Mouse (Mus musculus): Measurements from ENCODE around the gene Myo1e. TPM values are rescaled to one million over a fixed set of nuclear protein-coding genes. Genes with fewer than 3 reads are reported as not detected.

Gene Myo1e
- polyA plus RNA-seq, 1 experiment from 2014 or later: 24.6 TPM

GRCm38 (mm10) chr9:70371638-70372037 is 164.5 kb downstream of the Myo1e start:
- Histone ChIP-seq H3K4me3 (replicated peaks) (no peak overlapping the region), H3K9me3 (no peaks in the 10 kb centered on the region), H3K4me1 (replicated peaks) (no peaks in the 10 kb centered on the region), H3K27ac (no peak overlapping the region), H3K27me3 (no peaks in the 10 kb centered on the region), H3K36me3 (peaks cover 60% of the 10 kb centered on the region), H3K4me2 (no peak overlapping the region), H3K9ac (replicated peaks) (no peak overlapping the region)
- no peak for ATAC-seq (ENCODE audit: insufficient number of reproducible peaks, insufficient read depth, low FRiP score, low TSS enrichment, low read depth)
- WGBS: 71% methylated on average over 5 of the region's 5 CpGs

- Histone ChIP-seq H3K9ac (replicated peaks) (no peak overlapping the region), H3K27ac (no peak overlapping the region), H3K4me1 (replicated peaks) (no peaks in the 10 kb centered on the region), H3K4me3 (replicated peaks) (no peak overlapping the region), H3K36me3 (peaks cover 61% of the 10 kb centered on the region), H3K4me2 (no peak overlapping the region), H3K9me3 (no peaks in the 10 kb centered on the region), H3K27me3 (no peaks in the 10 kb centered on the region)
- 52% methylated on average over 7 of the region's 7 CpGs for WGBS
- no peak for ATAC-seq (ENCODE audit: insufficient number of reproducible peaks, insufficient read depth, low FRiP score, low TSS enrichment, low read depth)
Measured at GRCm38 (mm10) chr9:70379502-70380467, 172.6 kb downstream of the Myo1e start.

GRCm38 (mm10) chr9:70382091-70382490 is 174.9 kb downstream of the Myo1e start:
- 86% methylated on average over 12 of the region's 12 CpGs for WGBS
- Histone ChIP-seq H3K4me1 (replicated peaks) (no peaks in the 10 kb centered on the region), H3K9me3 (no peaks in the 10 kb centered on the region), H3K36me3 (peaks cover 53% of the 10 kb centered on the region), H3K27me3 (no peaks in the 10 kb centered on the region), H3K4me3 (replicated peaks) (no peak overlapping the region), H3K4me2 (no peak overlapping the region), H3K9ac (replicated peaks) (no peak overlapping the region), H3K27ac (no peak overlapping the region)
- no peak for ATAC-seq (ENCODE audit: insufficient number of reproducible peaks, insufficient read depth, low FRiP score, low TSS enrichment, low read depth)

GRCm38 (mm10) chr9:70383750-70384149 is 176.6 kb downstream of the Myo1e start:
- no peak for ATAC-seq (ENCODE audit: insufficient number of reproducible peaks, insufficient read depth, low FRiP score, low TSS enrichment, low read depth)
- no peaks in the 10 kb centered on the region for H3K9me3 ChIP-seq
- no peak overlapping the region for H3K4me2 ChIP-seq
- no peak overlapping the region for H3K27ac ChIP-seq
- H3K4me3 ChIP-seq (replicated peaks): no peak overlapping the region
- peaks cover 38% of the 10 kb centered on the region for H3K36me3 ChIP-seq
- H3K4me1 ChIP-seq (replicated peaks): no peaks in the 10 kb centered on the region
- no peaks in the 10 kb centered on the region for H3K27me3 ChIP-seq
- WGBS: 64% methylated on average over 10 of the region's 10 CpGs
- no peak overlapping the region for H3K9ac ChIP-seq (replicated peaks)

GRCm38 (mm10) chr9:70384494-70384893 is 177.3 kb downstream of the Myo1e start:
- H3K4me2 ChIP-seq: no peak overlapping the region
- no peaks in the 10 kb centered on the region for H3K9me3 ChIP-seq
- no peak overlapping the region for H3K9ac ChIP-seq (replicated peaks)
- peaks cover 36% of the 10 kb centered on the region for H3K36me3 ChIP-seq
- H3K4me1 ChIP-seq (replicated peaks): no peaks in the 10 kb centered on the region
- no peak overlapping the region for H3K4me3 ChIP-seq (replicated peaks)
- WGBS: 97% methylated on average over 4 of the region's 4 CpGs
- no peak for ATAC-seq (ENCODE audit: insufficient number of reproducible peaks, insufficient read depth, low FRiP score, low TSS enrichment, low read depth)
- no peaks in the 10 kb centered on the region for H3K27me3 ChIP-seq
- H3K27ac ChIP-seq: no peak overlapping the region

- Histone ChIP-seq H3K4me3 (replicated peaks) (no peak overlapping the region), H3K4me1 (replicated peaks) (no peaks in the 10 kb centered on the region), H3K9ac (replicated peaks) (no peak overlapping the region), H3K27me3 (no peaks in the 10 kb centered on the region), H3K4me2 (no peak overlapping the region), H3K9me3 (no peaks in the 10 kb centered on the region), H3K36me3 (peaks cover 36% of the 10 kb centered on the region), H3K27ac (no peak overlapping the region)
- ATAC-seq (ENCODE audit: insufficient number of reproducible peaks, insufficient read depth, low FRiP score, low TSS enrichment, low read depth): no peak
- whole genome bisulfite sequencing: 87% methylated on average over 18 of the region's 18 CpGs
Measured at GRCm38 (mm10) chr9:70384958-70385728, 178.0 kb downstream of the Myo1e start.

- Histone ChIP-seq H3K36me3 (peaks cover 31% of the 10 kb centered on the region), H3K27ac (no peak overlapping the region), H3K4me3 (replicated peaks) (no peak overlapping the region), H3K27me3 (no peaks in the 10 kb centered on the region), H3K4me2 (no peak overlapping the region), H3K9me3 (no peaks in the 10 kb centered on the region), H3K4me1 (replicated peaks) (0 out of 2 replicates have a peak, but pooled peaks cover 3% of the 10 kb centered on the region), H3K9ac (replicated peaks) (no peak overlapping the region)
- whole genome bisulfite sequencing: 95% methylated on average over 4 of the region's 4 CpGs
- no peak for ATAC-seq (ENCODE audit: insufficient number of reproducible peaks, insufficient read depth, low FRiP score, low TSS enrichment, low read depth)
Measured at GRCm38 (mm10) chr9:70387410-70388119, 180.4 kb downstream of the Myo1e start.

GRCm38 (mm10) chr9:70389548-70389947 is 182.4 kb downstream of the Myo1e start:
- 92% methylated on average over 3 of the region's 3 CpGs for whole genome bisulfite sequencing
- Histone ChIP-seq H3K9ac (replicated peaks) (no peak overlapping the region), H3K27ac (no peak overlapping the region), H3K9me3 (no peaks in the 10 kb centered on the region), H3K4me3 (replicated peaks) (no peak overlapping the region), H3K4me2 (no peak overlapping the region), H3K4me1 (replicated peaks) (0 out of 2 replicates have a peak, but pooled peaks cover 3% of the 10 kb centered on the region), H3K27me3 (no peaks in the 10 kb centered on the region), H3K36me3 (peaks cover 17% of the 10 kb centered on the region)
- no peak for ATAC-seq (ENCODE audit: insufficient number of reproducible peaks, insufficient read depth, low FRiP score, low TSS enrichment, low read depth)

GRCm38 (mm10) chr9:70391042-70391441 is 183.9 kb downstream of the Myo1e start:
- H3K9me3 ChIP-seq: no peaks in the 10 kb centered on the region
- no peak for ATAC-seq (ENCODE audit: insufficient number of reproducible peaks, insufficient read depth, low FRiP score, low TSS enrichment, low read depth)
- H3K36me3 ChIP-seq: peaks cover 14% of the 10 kb centered on the region
- H3K4me1 ChIP-seq (replicated peaks): 0 out of 2 replicates have a peak, but pooled peaks cover 3% of the 10 kb centered on the region
- no peak overlapping the region for H3K4me3 ChIP-seq (replicated peaks)
- no peaks in the 10 kb centered on the region for H3K27me3 ChIP-seq
- no peak overlapping the region for H3K4me2 ChIP-seq
- 93% methylated on average over 5 of the region's 5 CpGs for WGBS
- no peak overlapping the region for H3K9ac ChIP-seq (replicated peaks)
- H3K27ac ChIP-seq: no peak overlapping the region

- no peak overlapping the region for H3K9ac ChIP-seq (replicated peaks)
- H3K27ac ChIP-seq: no peak overlapping the region
- H3K4me3 ChIP-seq (replicated peaks): no peak overlapping the region
- H3K4me2 ChIP-seq: no peak overlapping the region
- no peaks in the 10 kb centered on the region for H3K27me3 ChIP-seq
- 0 out of 2 replicates have a peak, but pooled peaks cover 3% of the 10 kb centered on the region for H3K4me1 ChIP-seq (replicated peaks)
- H3K9me3 ChIP-seq: no peaks in the 10 kb centered on the region
- ATAC-seq (ENCODE audit: insufficient number of reproducible peaks, insufficient read depth, low FRiP score, low TSS enrichment, low read depth): no peak
- peaks cover 21% of the 10 kb centered on the region for H3K36me3 ChIP-seq
- WGBS: 60% methylated on average over 12 of the region's 12 CpGs
Measured at GRCm38 (mm10) chr9:70391660-70392562, 184.8 kb downstream of the Myo1e start.

All from limb, embryonic 12.5 days (tissue).